Mouse (Mus musculus) limb, embryonic 15.5 days (tissue): ENCODE data around the gene 4930469K13Rik. TPM values are rescaled to one million over a fixed set of nuclear protein-coding genes. Genes with fewer than 3 reads are reported as not detected.

Experiments
- ATAC-seq: fragments of 200-750 bp; cut with Nextera tagmentation; 2 replicates; pipeline ENCODE4 v1.8.0; 2017; ENCODE audit warnings: low read depth, moderate TSS enrichment; ENCODE audit not compliant: insufficient number of reproducible peaks, low FRiP score, low TSS enrichment
- H3K27ac ChIP-seq: fragments of 300-500 bp; sonication (generic); 2 replicates; pipeline ENCODE4 v1.5.1; 2015; ENCODE audit warnings: moderate library complexity, mild to moderate bottlenecking, inconsistent platforms
- H3K27me3 ChIP-seq: fragments of 300-500 bp; sonication (generic); 2 replicates; pipeline ENCODE4 v1.6.1; 2015; ENCODE audit warnings: inconsistent platforms
- H3K36me3 ChIP-seq: fragments of 300-500 bp; sonication (generic); 2 replicates; pipeline ENCODE4 v1.6.1; 2015; ENCODE audit warnings: inconsistent platforms
- H3K4me1 ChIP-seq: fragments of 300-500 bp; sonication (generic); 2 replicates; pipeline ENCODE4 v1.6.1; 2015; ENCODE audit warnings: inconsistent platforms
- H3K4me2 ChIP-seq: fragments of 300-500 bp; sonication (generic); 2 replicates; pipeline ENCODE4 v1.6.1; 2015; ENCODE audit warnings: mild to moderate bottlenecking, inconsistent platforms
- H3K4me3 ChIP-seq: fragments of 300-500 bp; sonication (generic); 2 replicates; pipeline ENCODE4 v1.5.1; 2015; ENCODE audit warnings: mild to moderate bottlenecking, inconsistent platforms
- H3K9ac ChIP-seq: fragments of 300-500 bp; sonication (generic); 2 replicates; pipeline ENCODE4 v1.6.1; 2015; ENCODE audit warnings: inconsistent platforms
- H3K9me3 ChIP-seq: fragments of 300-500 bp; sonication (generic); 2 replicates; pipeline ENCODE4 v1.6.1; 2016; ENCODE audit warnings: inconsistent platforms
- WGBS: fragments of 180-500 bp; shearing (Covaris S2); methylation state at CpG from one replicate; pipeline ENCODE4 v1.1.7; 2015; 5-methylcytosine and 5-hydroxymethylcytosine counted together
- polyA plus RNA-seq: library from polyadenylated mRNA; unstranded; fragments of >200 nt; fragmentation: Nextera tagmentation; extraction: Ambion mirVana; gene quantifications from 2 replicates; pipeline ENCODE4 v1.2.1, GENCODE M21; 2015

The 4930469K13Rik gene
- polyA plus RNA-seq, 1 experiment from 2014 or later: 0.44 TPM

- no peaks in the 10 kb centered on the region for H3K27me3 ChIP-seq
- no peaks in the 10 kb centered on the region for H3K36me3 ChIP-seq
- no peaks in the 10 kb centered on the region; the same call in 1 of the 2 replicates for H3K4me1 ChIP-seq
- H3K4me3 ChIP-seq: no peak within 1 kb of the TSS
- H3K9ac ChIP-seq: no peak within 1 kb of the TSS
- H3K9me3 ChIP-seq: no peaks in the 10 kb centered on the region
- WGBS: 16% methylated on average over 6 of the region's 6 CpGs
- H3K27ac ChIP-seq: no peak within 1 kb of the TSS
- no peak within 1 kb of the TSS for H3K4me2 ChIP-seq
- no peak for ATAC-seq
These were observed 135.5 kb downstream of the 4930469K13Rik start, which contains the start of gene Kcnmb1 for GRCm38 (mm10) chr11:33962688-33963407. TSS of gene Kcnmb1 (plus strand) at chr11:33963013.

GRCm38 (mm10) chr11:33962178-33962577, 136.2 kb downstream of the 4930469K13Rik start:
- no peaks in the 10 kb centered on the region for H3K36me3 ChIP-seq
- H3K4me1 ChIP-seq: no peaks in the 10 kb centered on the region; the same call in 1 of the 2 replicates
- no peak overlapping the region for H3K4me2 ChIP-seq
- H3K27me3 ChIP-seq: no peaks in the 10 kb centered on the region
- H3K9me3 ChIP-seq: no peaks in the 10 kb centered on the region
- H3K9ac ChIP-seq: no peak overlapping the region
- no peak overlapping the region for H3K4me3 ChIP-seq
- WGBS: 32% methylated on average over 7 of the region's 7 CpGs
- H3K27ac ChIP-seq: no peak overlapping the region
- ATAC-seq: no peak

- WGBS: 83% methylated on average over 8 of the region's 8 CpGs
- ATAC-seq: no peak
- no peak overlapping the region for H3K27ac ChIP-seq
- no peaks in the 10 kb centered on the region for H3K36me3 ChIP-seq
- H3K4me3 ChIP-seq: no peak overlapping the region
- no peaks in the 10 kb centered on the region for H3K9me3 ChIP-seq
- H3K4me2 ChIP-seq: no peak overlapping the region
- H3K4me1 ChIP-seq: no peaks in the 10 kb centered on the region; the same call in 1 of the 2 replicates
- no peak overlapping the region for H3K9ac ChIP-seq
- no peaks in the 10 kb centered on the region for H3K27me3 ChIP-seq
These were observed 139.6 kb downstream of the 4930469K13Rik start for GRCm38 (mm10) chr11:33958713-33959112.

GRCm38 (mm10) chr11:33957595-33957994, 140.8 kb downstream of the 4930469K13Rik start:
- H3K9ac ChIP-seq: no peak overlapping the region
- H3K27ac ChIP-seq: no peak overlapping the region
- H3K4me2 ChIP-seq: no peak overlapping the region
- no peak for ATAC-seq
- H3K4me1 ChIP-seq: no peaks in the 10 kb centered on the region; the same call in 1 of the 2 replicates
- no peak overlapping the region for H3K4me3 ChIP-seq
- no peaks in the 10 kb centered on the region for H3K9me3 ChIP-seq
- no peaks in the 10 kb centered on the region for H3K36me3 ChIP-seq
- 74% methylated on average over 6 of the region's 6 CpGs for WGBS
- no peaks in the 10 kb centered on the region for H3K27me3 ChIP-seq

DNA sequence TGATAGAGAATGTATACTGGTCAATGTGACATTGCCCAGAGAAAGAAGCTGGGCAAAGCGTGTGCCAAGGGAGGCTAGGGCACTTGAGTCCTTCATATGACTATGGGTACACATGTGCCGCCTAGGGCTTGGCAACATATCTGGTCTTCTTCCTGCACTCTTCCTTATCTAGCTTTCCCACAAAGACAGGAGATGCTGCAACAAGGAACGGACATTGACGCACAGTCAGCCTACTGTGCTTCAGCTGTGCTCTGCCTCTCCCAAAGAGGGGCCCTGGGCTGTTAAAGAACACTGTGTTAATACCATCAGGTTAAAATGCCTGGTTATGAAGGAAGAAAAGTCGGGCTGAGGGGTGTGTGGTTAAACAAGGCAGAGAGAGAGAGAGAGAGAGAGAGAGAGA, 141.7 kb downstream of the 4930469K13Rik start:
- Histone ChIP-seq H3K9ac (no peak overlapping the region), H3K36me3 (no peaks in the 10 kb centered on the region), H3K27ac (no peak overlapping the region), H3K27me3 (no peaks in the 10 kb centered on the region), H3K4me2 (no peak overlapping the region), H3K9me3 (no peaks in the 10 kb centered on the region), H3K4me1 (no peaks in the 10 kb centered on the region), H3K4me3 (no peak overlapping the region)
- 84% methylated on average over 5 of the region's 5 CpGs for WGBS
- no peak for ATAC-seq

GRCm38 (mm10) chr11:33955982-33956381, 142.4 kb downstream of the 4930469K13Rik start:
- no peak for ATAC-seq
- no peak overlapping the region for H3K4me3 ChIP-seq
- no peak overlapping the region for H3K27ac ChIP-seq
- no peak overlapping the region for H3K4me2 ChIP-seq
- no peak overlapping the region for H3K9ac ChIP-seq
- 65% methylated on average over 4 of the region's 4 CpGs for whole genome bisulfite sequencing
- no peaks in the 10 kb centered on the region for H3K27me3 ChIP-seq
- H3K9me3 ChIP-seq: no peaks in the 10 kb centered on the region
- H3K36me3 ChIP-seq: no peaks in the 10 kb centered on the region
- H3K4me1 ChIP-seq: no peaks in the 10 kb centered on the region

GRCm38 (mm10) chr11:33951684-33952625, 146.4 kb downstream of the 4930469K13Rik start:
- no peak overlapping the region for H3K4me2 ChIP-seq
- no peaks in the 10 kb centered on the region for H3K36me3 ChIP-seq
- no peak overlapping the region for H3K9ac ChIP-seq
- WGBS: 72% methylated on average over 8 of the region's 8 CpGs
- no peak for ATAC-seq
- H3K27me3 ChIP-seq: no peaks in the 10 kb centered on the region
- H3K4me3 ChIP-seq: no peak overlapping the region
- H3K9me3 ChIP-seq: no peaks in the 10 kb centered on the region
- no peak overlapping the region for H3K27ac ChIP-seq
- no peaks in the 10 kb centered on the region for H3K4me1 ChIP-seq

DNA sequence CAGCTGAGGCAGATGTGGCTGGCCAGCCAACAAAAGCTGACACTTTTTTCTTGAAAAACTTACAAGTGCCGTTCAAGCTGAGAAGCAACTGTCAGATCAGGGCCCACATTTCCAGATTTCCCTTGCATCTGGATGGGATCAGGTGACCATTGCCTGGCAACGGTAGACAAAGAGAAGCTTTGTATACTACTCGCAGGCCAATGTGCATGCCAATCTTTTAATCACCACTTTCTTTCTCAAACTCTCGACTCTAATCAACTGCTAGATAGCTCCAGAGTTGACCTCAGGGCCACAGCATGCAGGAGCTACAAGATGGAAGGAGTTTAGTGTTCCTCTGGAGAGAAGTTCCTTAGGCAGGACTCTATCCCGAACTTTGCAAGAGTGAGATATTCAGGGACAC, 147.2 kb downstream of the 4930469K13Rik start:
- no peak overlapping the region for H3K27ac ChIP-seq
- 42% methylated on average over 5 of the region's 5 CpGs for WGBS

DNA sequence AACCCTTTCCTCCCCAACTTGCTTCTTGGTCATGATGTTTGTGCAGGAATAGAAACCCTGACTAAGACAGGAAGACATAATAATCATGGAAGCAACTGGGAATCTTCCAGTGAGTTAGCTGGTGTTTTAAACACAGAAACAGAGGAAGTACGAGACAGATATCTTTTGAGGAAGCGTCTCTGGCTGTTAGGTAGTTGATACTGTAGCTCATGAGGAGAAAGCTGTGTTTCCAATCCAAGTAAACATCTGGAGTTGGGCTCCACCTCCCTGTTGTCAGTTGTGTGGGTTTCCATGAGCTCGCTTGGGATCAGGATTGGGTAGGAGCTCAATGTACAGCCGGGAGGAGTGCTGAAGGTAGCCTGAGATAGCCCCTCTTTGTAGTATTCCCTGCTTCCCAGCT, 151.9 kb downstream of the 4930469K13Rik start:
- no peaks in the 10 kb centered on the region for H3K9me3 ChIP-seq
- no peak overlapping the region for H3K9ac ChIP-seq

More for the DNA sequence above, 147.2 kb downstream of the 4930469K13Rik start:
- no peaks in the 10 kb centered on the region for H3K9me3 ChIP-seq
- no peak overlapping the region for H3K4me3 ChIP-seq
- no peaks in the 10 kb centered on the region for H3K36me3 ChIP-seq
- no peak overlapping the region for H3K4me2 ChIP-seq
- H3K27me3 ChIP-seq: no peaks in the 10 kb centered on the region
- no peaks in the 10 kb centered on the region for H3K4me1 ChIP-seq
- ATAC-seq: no peak
- H3K9ac ChIP-seq: no peak overlapping the region

GRCm38 (mm10) chr11:33944786-33945328, 153.5 kb downstream of the 4930469K13Rik start:
- H3K9me3 ChIP-seq: no peaks in the 10 kb centered on the region
- 81% methylated on average over 9 of the region's 9 CpGs for WGBS
- H3K4me2 ChIP-seq: no peak overlapping the region
- H3K36me3 ChIP-seq: no peaks in the 10 kb centered on the region
- no peaks in the 10 kb centered on the region for H3K4me1 ChIP-seq
- no peaks in the 10 kb centered on the region for H3K27me3 ChIP-seq
- H3K4me3 ChIP-seq: no peak overlapping the region
- ATAC-seq: no peak
- H3K27ac ChIP-seq: no peak overlapping the region
- no peak overlapping the region for H3K9ac ChIP-seq

More for the DNA sequence above, 151.9 kb downstream of the 4930469K13Rik start:
- no peaks in the 10 kb centered on the region for H3K36me3 ChIP-seq
- H3K4me2 ChIP-seq: no peak overlapping the region
- 85% methylated on average over 4 of the region's 4 CpGs for WGBS
- H3K27me3 ChIP-seq: no peaks in the 10 kb centered on the region
- ATAC-seq: no peak
- H3K27ac ChIP-seq: no peak overlapping the region
- H3K4me1 ChIP-seq: no peaks in the 10 kb centered on the region
- H3K4me3 ChIP-seq: no peak overlapping the region

GRCm38 (mm10) chr11:33944067-33944785, 154.1 kb downstream of the 4930469K13Rik start:
- Histone ChIP-seq H3K27me3 (no peaks in the 10 kb centered on the region), H3K4me1 (no peaks in the 10 kb centered on the region), H3K36me3 (no peaks in the 10 kb centered on the region), H3K27ac (no peak overlapping the region), H3K4me3 (no peak overlapping the region), H3K9me3 (no peaks in the 10 kb centered on the region), H3K9ac (no peak overlapping the region), H3K4me2 (no peak overlapping the region)
- no peak for ATAC-seq
- 60% methylated on average over 4 of the region's 4 CpGs for WGBS
